Mouse (Mus musculus) kidney, adult 2 months (tissue): ENCODE results near the gene Klrb1.
"Not testable (repeated sequence)": the region's sequence is repeated elsewhere in the genome, so short reads cannot be mapped to it uniquely, and the experiment has no call there.

ENCODE experiments used
- CTCF ChIP-seq: fragments of 200-500 bp; conservative IDR thresholded peaks from 2 replicates; pipeline ENCODE4 v1.5.1; 2011; ENCODE audit warnings: low read depth, mild to moderate bottlenecking, control low read depth, low read length, moderate library complexity, mixed read lengths; ENCODE audit not compliant: insufficient read depth, insufficient read length
- POLR2A ChIP-seq: fragments of 200-500 bp; IDR thresholded peaks from one replicate; pipeline ENCODE4 v1.6.1; 2011; ENCODE audit warnings: low read depth, low read length, control low read depth

- not testable (repeated sequence) for TF ChIP-seq CTCF, POLR2A
Observed at GRCm38 (mm10) chr6:128755402-128755763, 32.5 kb upstream of the Klrb1 start.
